Mouse (Mus musculus): Measurements from ENCODE around the gene Atp11c.

Gene Atp11c

GRCm38 (mm10) chrX:60592598-60592997, at the start of gene Atp11c:
Gene Atp11c, minus strand, starts transcription at chrX:60592698.
- Histone ChIP-seq H3K36me3 (ENCODE audit: insufficient read depth, low read length) (no peaks in the 10 kb centered on the region), H3K27me3 (ENCODE audit: insufficient read depth, low read length) (no peaks in the 10 kb centered on the region), H3K4me3 (replicated peaks; ENCODE audit: low read length) (no peak within 1 kb of the TSS), H3K9me3 (ENCODE audit: low read length) (no peaks in the 10 kb centered on the region), H3K4me1 (replicated peaks; ENCODE audit: low read depth, low read length) (no peaks in the 10 kb centered on the region)
- TF ChIP-seq CTCF (conservative IDR thresholded peaks at IDR 0.05; ENCODE audit: low read length): no peak
- TF ChIP-seq NANOG (IDR thresholded peaks at IDR 0.05; ENCODE audit: borderline replicate concordance, low read length): no peak

GRCm38 (mm10) chrX:60609202-60609601, 16.7 kb upstream of the Atp11c start:
- Histone ChIP-seq H3K9me3 (ENCODE audit: low read length) (no peaks in the 10 kb centered on the region), H3K27me3 (ENCODE audit: insufficient read depth, low read length) (no peaks in the 10 kb centered on the region)
- TF ChIP-seq CTCF (conservative IDR thresholded peaks at IDR 0.05; ENCODE audit: low read length): peak; percentile 45
- no peak for TF ChIP-seq NANOG (IDR thresholded peaks at IDR 0.05; ENCODE audit: borderline replicate concordance, low read length)
- TF ChIP-seq POU5F1 (IDR thresholded peaks at IDR 0.05; ENCODE audit: borderline replicate concordance, low read length): no peak

GRCm38 (mm10) chrX:60570539-60570938, 22.0 kb downstream of the Atp11c start:
- TF ChIP-seq POU5F1 (IDR thresholded peaks at IDR 0.05; ENCODE audit: borderline replicate concordance, low read length) (no peak), NANOG (IDR thresholded peaks at IDR 0.05; ENCODE audit: borderline replicate concordance, low read length) (no peak), CTCF (conservative IDR thresholded peaks at IDR 0.05; ENCODE audit: low read length) (no peak)

More at GRCm38 (mm10) chrX:60609202-60609601, 16.7 kb upstream of the Atp11c start:
- no peak overlapping the region for H3K4me3 ChIP-seq (replicated peaks; ENCODE audit: low read length)
- H3K36me3 ChIP-seq (ENCODE audit: insufficient read depth, low read length): no peaks in the 10 kb centered on the region
- no peaks in the 10 kb centered on the region for H3K4me1 ChIP-seq (replicated peaks; ENCODE audit: low read depth, low read length)

GRCm38 (mm10) chrX:60569047-60569446, 23.5 kb downstream of the Atp11c start:
- TF ChIP-seq POU5F1 (IDR thresholded peaks at IDR 0.05; ENCODE audit: borderline replicate concordance, low read length) (no peak), CTCF (conservative IDR thresholded peaks at IDR 0.05; ENCODE audit: low read length) (no peak), NANOG (IDR thresholded peaks at IDR 0.05; ENCODE audit: borderline replicate concordance, low read length) (no peak)
- Histone ChIP-seq H3K9me3 (ENCODE audit: low read length) (no peaks in the 10 kb centered on the region), H3K4me1 (replicated peaks; ENCODE audit: low read depth, low read length) (no peaks in the 10 kb centered on the region), H3K36me3 (ENCODE audit: insufficient read depth, low read length) (no peaks in the 10 kb centered on the region), H3K4me3 (replicated peaks; ENCODE audit: low read length) (no peak overlapping the region), H3K27me3 (ENCODE audit: insufficient read depth, low read length) (no peaks in the 10 kb centered on the region)

More at GRCm38 (mm10) chrX:60570539-60570938, 22.0 kb downstream of the Atp11c start:
- no peaks in the 10 kb centered on the region for H3K4me1 ChIP-seq (replicated peaks; ENCODE audit: low read depth, low read length)
- no peak overlapping the region for H3K4me3 ChIP-seq (replicated peaks; ENCODE audit: low read length)
- no peaks in the 10 kb centered on the region for H3K9me3 ChIP-seq (ENCODE audit: low read length)
- H3K27me3 ChIP-seq (ENCODE audit: insufficient read depth, low read length): no peaks in the 10 kb centered on the region
- H3K36me3 ChIP-seq (ENCODE audit: insufficient read depth, low read length): no peaks in the 10 kb centered on the region

- Histone ChIP-seq H3K9me3 (ENCODE audit: low read length) (no peaks in the 10 kb centered on the region), H3K4me3 (replicated peaks; ENCODE audit: low read length) (no peak overlapping the region), H3K4me1 (replicated peaks; ENCODE audit: low read depth, low read length) (no peaks in the 10 kb centered on the region), H3K27me3 (ENCODE audit: insufficient read depth, low read length) (peaks cover 2% of the 10 kb centered on the region; the same call in 1 of the 2 replicates), H3K36me3 (ENCODE audit: insufficient read depth, low read length) (no peaks in the 10 kb centered on the region)
- no peak for TF ChIP-seq NANOG (IDR thresholded peaks at IDR 0.05; ENCODE audit: borderline replicate concordance, low read length)
- TF ChIP-seq CTCF (conservative IDR thresholded peaks at IDR 0.05; ENCODE audit: low read length): no peak
- no peak for TF ChIP-seq POU5F1 (IDR thresholded peaks at IDR 0.05; ENCODE audit: borderline replicate concordance, low read length)
Observed at GRCm38 (mm10) chrX:60555242-60555641, 37.3 kb downstream of the Atp11c start.

- peak overlapping the region; percentile 74 for H3K4me3 ChIP-seq (replicated peaks; ENCODE audit: low read length)
- H3K36me3 ChIP-seq (ENCODE audit: insufficient read depth, low read length): no peaks in the 10 kb centered on the region
- TF ChIP-seq CTCF (conservative IDR thresholded peaks at IDR 0.05; ENCODE audit: low read length): no peak
- TF ChIP-seq POU5F1 (IDR thresholded peaks at IDR 0.05; ENCODE audit: borderline replicate concordance, low read length): no peak
- TF ChIP-seq NANOG (IDR thresholded peaks at IDR 0.05; ENCODE audit: borderline replicate concordance, low read length): no peak
- peaks cover 19% of the 10 kb centered on the region for H3K27me3 ChIP-seq (ENCODE audit: insufficient read depth, low read length)
- peaks cover 11% of the 10 kb centered on the region for H3K4me1 ChIP-seq (replicated peaks; ENCODE audit: low read depth, low read length)
- H3K9me3 ChIP-seq (ENCODE audit: low read length): no peaks in the 10 kb centered on the region
Observed at GRCm38 (mm10) chrX:60547444-60548304, 44.8 kb downstream of the Atp11c start.

- Histone ChIP-seq H3K36me3 (ENCODE audit: insufficient read depth, low read length) (no peaks in the 10 kb centered on the region), H3K4me1 (replicated peaks; ENCODE audit: low read depth, low read length) (peaks cover 11% of the 10 kb centered on the region), H3K9me3 (ENCODE audit: low read length) (no peaks in the 10 kb centered on the region), H3K4me3 (replicated peaks; ENCODE audit: low read length) (peak overlapping the region; percentile 74), H3K27me3 (ENCODE audit: insufficient read depth, low read length) (peaks cover 19% of the 10 kb centered on the region)
- TF ChIP-seq NANOG (IDR thresholded peaks at IDR 0.05; ENCODE audit: borderline replicate concordance, low read length) (no peak), POU5F1 (IDR thresholded peaks at IDR 0.05; ENCODE audit: borderline replicate concordance, low read length) (no peak), CTCF (conservative IDR thresholded peaks at IDR 0.05; ENCODE audit: low read length) (no peak)
Observed at GRCm38 (mm10) chrX:60547098-60547443, 45.4 kb downstream of the Atp11c start.

- H3K4me3 ChIP-seq (replicated peaks; ENCODE audit: low read length): no peak overlapping the region
- peaks cover 19% of the 10 kb centered on the region for H3K27me3 ChIP-seq (ENCODE audit: insufficient read depth, low read length)
- H3K9me3 ChIP-seq (ENCODE audit: low read length): no peaks in the 10 kb centered on the region
- no peak for TF ChIP-seq CTCF (conservative IDR thresholded peaks at IDR 0.05; ENCODE audit: low read length)
- TF ChIP-seq POU5F1 (IDR thresholded peaks at IDR 0.05; ENCODE audit: borderline replicate concordance, low read length): no peak
- no peak for TF ChIP-seq NANOG (IDR thresholded peaks at IDR 0.05; ENCODE audit: borderline replicate concordance, low read length)
- peaks cover 11% of the 10 kb centered on the region for H3K4me1 ChIP-seq (replicated peaks; ENCODE audit: low read depth, low read length)
- H3K36me3 ChIP-seq (ENCODE audit: insufficient read depth, low read length): no peaks in the 10 kb centered on the region
Observed at GRCm38 (mm10) chrX:60545906-60546305, 46.6 kb downstream of the Atp11c start.

Measured in E14TG2a.4 (cell line).